Mouse (Mus musculus): ENCODE results near the gene Myo19.

DNA sequence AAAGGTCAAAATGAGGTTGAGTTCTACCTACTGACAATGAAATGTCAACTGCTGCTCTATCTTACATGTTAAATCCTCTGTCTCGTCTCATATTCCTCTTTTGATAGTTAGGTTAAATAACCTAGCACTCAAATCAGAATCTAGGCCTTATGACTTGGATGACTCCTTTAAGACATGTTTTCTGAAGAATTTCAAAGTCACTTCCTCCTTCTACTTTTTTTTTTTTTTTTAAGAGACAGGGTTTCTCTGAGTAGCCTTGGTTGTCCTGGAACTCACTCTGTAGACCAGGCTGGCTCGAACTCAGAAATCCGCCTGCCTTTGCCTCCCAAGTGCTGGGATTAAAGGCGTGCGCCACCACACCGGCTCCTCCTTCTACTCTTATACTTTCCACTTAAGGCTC is 24.7 kb upstream of the Myo19 start:
- TF ChIP-seq POLR2A (IDR thresholded peaks at IDR 0.05; ENCODE audit: low read depth, low read length) (no peak), CTCF (IDR thresholded peaks at IDR 0.05; ENCODE audit: borderline replicate concordance, insufficient read depth, low read length) (no peak)
